Mouse (Mus musculus): ENCODE measurements around the gene Phf21a. TPM values are rescaled to one million over a fixed set of nuclear protein-coding genes. Genes with fewer than 3 reads are reported as not detected.

The Phf21a gene
- total RNA-seq, 1 experiment from 2014 or later: 68.1 TPM

DNA sequence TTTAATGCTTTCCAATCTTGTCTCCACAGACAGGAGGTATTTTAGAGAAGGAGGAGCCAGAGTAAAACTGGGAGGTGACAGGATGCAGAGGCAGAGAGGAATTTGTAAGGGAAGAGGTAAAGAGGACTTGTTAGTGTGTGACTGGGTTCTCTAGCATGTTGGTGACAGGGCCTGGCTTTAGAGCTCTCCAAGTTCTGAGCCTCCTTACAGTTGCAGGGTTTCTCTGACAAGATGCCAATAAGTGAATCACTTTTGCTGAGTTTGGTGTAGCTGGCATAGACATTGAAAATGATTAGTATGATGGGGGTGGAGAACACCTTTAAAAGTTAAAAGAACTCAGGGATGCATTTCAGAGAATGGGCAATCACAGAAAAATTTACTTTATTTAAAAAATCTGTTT lies 138.8 kb downstream of the Phf21a start:
- DNase-seq: no peak

DNA sequence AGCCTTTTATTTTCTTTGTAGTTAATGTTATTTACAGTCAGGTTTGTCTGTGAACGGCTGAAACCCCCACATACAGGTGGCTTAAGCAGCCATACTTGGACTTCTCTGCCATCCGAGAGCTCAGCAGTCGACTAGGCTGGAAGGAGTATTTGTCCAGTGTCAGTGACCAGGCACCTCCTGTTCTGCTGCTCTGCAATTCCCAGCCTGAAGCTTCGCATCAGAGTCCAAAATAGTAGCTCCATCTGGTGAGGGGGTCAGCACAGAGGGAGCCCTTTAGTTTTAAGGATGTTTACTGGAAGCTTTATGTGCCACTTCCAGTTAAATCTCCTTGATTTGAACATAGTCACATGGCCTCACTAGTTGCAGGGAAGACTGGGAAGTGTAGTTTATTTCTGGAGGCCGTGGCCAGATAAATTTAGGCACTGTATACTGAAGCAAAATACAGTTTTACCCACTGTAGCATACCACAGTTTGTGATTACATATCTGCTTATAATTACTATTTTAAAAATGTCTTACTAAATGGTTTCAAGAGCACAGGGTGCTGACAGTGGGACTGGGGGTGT lies 141.9 kb downstream of the Phf21a start:
- no peak for DNase-seq

DNA sequence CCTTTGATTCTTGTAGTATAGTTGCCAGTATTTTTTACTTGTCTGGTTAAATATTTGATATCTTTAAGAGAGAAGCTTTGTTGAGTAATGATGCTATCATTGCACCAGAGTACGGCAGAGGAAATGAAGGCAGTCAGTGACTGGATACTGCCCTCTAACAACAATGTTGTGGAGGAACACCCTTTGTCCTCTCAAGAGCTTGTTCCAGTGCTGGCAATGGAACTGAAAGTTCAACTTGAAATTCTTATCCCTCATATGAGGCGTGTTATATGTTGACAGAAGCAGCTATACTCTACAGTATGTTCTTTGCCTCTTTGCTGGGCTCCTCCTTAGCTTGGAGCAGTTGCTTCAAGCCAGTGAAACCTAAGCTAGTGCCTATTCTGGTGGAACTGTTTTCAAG lies 147.4 kb downstream of the Phf21a start:
- no peak for DNase-seq

DNA sequence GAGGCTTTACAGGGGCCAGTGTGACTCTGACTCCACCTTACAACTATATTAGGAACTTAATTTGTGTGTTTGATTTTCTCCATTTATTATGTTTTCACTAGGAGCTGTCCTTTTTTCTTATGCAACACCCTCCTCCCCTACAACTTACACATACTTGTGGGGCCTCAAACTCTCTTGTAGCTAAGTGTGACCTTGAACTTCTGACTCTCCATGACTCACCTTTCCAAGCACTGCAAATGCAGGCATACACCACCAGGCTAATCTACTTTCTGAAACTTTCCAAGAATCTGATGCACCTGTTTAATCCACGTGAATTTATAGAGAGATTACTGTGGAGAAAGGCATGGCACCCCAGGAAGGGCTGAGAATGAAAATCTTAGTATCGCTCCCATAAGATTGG lies 147.9 kb downstream of the Phf21a start:
- no peak for DNase-seq

DNA sequence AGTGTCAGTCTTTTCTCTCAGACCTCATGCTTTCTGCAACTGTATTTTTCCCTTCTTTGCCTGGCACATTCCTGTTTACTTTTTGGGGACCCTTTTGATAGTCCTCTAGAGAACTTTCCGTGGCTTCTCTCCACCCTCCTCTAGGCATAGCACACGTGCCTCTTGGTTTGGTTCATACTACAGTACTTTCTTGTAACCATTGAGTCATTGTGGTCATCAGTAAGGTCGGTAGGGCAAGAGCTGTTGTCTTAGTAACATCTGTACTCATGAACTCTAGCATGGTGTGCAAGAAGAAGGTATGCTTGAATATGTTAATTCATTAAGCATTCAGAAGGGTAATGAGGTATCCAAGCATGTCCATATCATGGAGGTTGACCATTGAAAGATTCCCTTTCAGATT lies 148.4 kb downstream of the Phf21a start:
- no peak for DNase-seq

DNA sequence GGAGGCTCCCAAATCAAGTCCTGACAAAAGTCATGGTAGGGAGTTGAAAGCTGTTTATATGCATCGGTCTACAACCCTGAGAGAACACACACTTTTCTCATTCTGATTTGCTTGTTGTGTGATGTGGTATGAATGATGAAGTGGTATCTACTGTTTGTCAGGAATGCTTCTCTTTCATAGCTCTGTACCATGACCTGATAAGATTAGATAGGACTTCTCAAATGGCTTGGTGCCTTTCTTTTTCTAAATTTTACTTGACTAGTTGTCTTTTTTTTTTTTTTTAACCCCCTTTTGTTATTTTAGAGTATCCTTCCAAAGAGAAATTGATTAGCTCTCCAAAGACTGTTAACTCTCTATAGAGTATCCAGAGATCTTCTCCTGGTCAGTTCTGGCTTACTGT lies 153.2 kb downstream of the Phf21a start:
- no peak for DNase-seq

DNA sequence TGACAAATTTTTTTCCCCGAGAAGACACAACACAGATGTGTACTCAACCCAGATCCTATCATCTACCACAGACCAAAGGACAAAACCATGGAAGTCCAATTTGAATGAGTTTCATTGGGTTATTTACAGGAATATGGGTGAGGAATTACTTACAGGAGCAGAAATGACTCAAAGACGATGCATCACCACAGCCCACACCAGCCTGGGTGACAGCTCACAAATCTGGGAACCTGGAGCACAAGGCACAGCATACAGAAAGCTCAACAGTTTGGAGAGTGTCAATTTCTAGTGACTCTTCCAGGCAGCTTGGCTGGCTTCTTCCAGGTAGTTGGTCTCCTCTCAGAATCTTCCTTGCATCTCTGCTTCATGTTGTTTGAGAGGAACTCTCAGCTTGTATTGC lies 154.8 kb downstream of the Phf21a start:
- DNase-seq: no peak

DNA sequence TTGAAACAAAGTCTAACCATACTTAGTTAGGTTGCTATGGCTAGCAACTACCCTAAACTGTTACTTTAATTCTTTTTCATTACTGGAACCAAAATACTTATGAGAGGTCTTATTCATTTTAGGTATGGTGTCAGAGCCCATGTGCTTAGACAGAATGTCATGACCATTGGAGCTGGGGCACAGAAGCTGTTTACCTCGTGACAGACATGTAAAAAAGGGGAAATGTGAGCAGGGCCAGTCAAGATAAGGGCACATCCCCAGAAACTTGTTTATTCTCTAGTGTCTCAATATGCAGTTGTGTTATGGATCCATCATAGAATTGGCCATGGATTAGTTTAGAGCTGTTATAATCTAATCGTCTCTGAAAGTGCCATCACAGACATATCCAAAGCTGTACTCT lies 157.6 kb downstream of the Phf21a start:
- DNase-seq: no peak

DNA sequence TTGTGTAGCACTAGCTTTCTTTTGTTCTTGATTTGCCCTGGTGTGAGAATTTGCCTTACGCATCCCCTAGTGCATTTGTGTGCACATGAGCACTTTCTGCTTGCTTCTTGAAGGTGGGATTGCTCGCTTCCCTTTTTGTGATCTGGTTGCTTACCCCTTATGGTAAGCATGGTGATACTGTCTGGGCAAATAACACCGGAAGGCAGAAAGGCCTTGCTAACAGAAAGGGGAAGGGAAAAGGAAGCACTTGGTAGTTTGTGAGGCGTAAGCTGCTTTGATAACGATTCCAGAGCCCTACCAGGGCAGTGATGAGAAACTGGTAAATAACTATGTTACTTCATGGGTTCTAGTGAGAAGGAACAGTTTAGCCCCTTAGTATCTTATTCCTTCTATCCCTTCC lies 160.9 kb downstream of the Phf21a start:
- no peak for DNase-seq

DNA sequence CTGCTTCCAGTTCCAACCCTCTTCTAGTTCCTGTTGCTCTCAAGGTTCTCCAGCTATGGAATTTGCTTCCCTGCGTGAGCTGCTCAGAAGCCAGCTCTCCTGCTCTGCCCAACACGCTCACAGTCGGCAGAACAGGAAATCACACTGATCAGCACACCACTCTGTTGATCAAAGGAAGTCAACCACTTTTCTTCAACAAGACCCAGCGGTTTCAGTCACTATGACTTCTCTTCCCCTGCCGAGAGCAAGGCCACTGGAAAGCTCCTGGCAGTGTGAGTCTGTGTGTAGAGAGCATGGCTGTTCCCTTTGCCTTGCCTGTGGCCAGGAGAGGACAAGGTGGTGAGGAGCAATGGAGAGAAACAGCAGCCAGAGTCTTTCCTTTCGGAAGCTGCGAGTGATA lies 163.2 kb downstream of the Phf21a start:
- no peak for DNase-seq

DNA sequence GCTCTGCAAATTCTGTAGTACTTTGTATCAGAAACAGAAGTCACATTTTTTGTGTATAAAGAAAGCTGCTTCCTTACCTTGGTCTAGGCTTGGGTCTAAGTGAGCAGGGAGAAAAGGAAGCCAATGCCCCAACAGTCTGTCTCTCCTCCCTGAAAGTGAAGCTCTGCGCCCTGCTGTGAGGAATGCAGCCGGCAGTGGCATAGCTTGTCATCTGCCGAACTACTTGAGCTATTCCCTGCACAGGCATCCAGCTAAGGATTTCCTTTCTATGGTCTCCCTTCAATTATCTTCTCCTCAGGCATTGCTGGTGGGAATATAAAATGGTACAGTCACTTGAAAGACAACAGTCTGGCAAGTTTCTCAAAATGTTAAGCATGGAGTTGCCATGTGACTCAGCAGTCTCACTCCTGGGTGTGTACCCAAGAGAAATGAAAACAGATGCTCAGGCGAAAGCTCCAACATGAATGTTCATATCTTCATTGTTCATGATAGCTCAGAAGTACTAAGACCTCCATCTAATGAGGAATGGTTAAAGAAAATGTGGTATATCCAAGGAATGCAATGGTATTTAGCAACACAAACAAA lies 164.5 kb downstream of the Phf21a start:
- DNase-seq: no peak

DNA sequence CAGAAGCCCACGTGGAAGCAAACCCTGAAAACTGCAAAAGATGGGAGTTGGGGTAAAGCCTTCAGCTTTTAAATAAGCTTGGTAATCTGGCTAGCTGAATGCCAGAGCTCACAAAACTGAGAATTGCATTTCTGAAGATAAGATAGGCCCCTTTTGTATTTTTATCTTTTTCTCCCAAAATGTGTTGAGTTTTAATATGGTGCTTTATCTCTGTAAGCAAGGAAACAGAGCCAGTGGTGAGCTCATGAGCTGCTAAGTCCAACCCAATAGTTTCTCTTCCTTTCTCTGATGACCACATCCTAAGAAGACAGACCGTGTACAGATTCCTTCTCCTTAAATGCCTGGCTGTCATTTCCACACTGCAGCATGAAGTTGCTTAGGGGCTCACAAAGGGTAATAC lies 167.0 kb downstream of the Phf21a start:
- DNase-seq: no peak

DNA sequence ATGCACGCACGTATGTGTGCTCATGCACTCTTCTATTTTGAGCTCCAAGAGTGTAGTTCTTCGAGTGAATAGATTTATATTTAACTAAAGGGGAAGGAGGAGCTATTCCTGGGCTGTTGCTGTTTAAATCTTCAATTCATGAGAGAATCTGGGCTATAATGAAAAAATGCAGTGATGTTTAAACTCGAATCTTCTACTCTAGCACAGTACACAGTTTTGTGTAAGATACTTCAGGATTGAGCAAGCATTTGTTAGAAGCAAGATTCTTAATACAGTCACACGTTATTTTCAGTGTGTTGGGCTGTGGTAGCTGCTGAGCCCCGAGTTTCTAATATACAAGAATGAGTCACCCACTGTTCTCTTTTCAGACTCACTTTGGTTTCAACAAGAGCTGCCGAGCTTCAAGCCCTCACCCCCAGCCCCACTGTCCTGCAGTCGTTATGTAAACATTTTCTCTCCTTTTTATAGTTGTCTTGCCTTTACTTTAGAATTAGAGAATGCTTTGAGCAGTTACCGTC lies 173.2 kb downstream of the Phf21a start:
- no peak for DNase-seq

DNA sequence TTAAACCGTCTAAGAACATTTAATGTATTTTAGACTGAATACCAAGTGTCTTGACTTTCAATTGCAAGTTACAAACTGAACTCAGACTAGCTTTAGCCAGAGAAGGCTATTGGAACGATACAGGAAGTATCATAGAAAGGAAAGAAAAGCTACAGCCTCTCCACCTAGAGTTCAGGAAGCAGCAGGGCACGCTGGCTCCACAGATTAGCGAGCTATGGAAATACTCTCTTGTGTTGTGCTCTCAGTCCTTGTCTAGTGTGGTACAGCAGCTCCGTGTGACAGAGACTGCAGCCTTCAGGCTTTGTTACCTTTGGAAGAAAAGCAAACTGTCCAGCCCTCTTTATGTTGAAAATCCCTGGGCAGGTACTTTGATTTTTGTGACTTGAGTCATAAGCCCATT lies 176.3 kb downstream of the Phf21a start:
- no peak for DNase-seq

DNA sequence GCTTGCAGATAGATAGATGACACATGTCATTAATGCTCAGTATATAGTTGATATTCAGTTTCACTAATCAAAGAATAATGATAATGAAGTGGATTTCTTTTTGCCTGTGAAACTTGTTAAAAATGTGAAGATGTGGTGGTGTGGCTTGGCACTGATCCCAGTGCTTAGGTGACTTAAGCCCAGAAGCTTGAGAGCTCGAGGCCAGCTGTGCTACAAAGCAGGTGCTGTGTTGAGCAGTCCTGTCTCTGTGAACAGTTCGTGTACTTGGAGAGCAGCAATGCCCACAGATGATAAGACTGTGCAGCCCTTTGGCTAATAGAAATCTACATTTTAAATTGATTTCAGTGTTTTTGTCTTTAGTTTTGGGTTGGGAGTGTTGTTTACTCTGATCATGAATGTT lies 179.6 kb downstream of the Phf21a start:
- no peak for DNase-seq

DNA sequence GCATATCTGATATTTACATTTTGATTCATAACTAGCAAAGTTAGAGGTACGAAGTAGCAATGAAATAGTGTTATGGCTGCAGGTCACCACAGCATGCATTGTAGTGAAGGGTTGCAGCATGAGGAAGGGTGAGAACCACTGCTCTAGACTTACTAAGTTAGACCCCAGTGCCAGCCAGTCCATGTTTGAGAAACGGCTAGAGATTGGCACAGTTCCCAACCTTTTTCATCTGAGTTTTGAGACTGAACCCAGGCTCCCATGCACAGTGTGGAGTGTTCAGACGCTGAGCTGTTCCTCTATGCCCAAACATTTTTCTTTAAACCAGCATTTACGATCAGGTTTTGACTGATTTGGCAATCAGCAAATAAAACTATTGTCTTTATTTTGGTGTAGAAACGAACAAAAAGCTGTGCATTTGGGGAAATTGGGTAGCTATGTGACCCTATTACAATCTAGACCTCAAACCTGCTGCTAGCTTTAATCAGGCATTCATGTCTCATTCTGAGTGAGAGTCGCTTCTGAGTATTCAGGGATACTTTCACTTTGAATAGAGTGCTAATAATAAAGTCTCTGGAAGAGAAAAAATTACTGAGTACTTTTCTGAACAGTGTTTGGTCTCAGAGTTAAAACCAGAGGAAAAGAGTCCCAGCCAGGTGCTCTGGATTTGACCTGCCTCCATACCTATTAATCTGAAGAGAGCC lies 180.3 kb downstream of the Phf21a start:
- no peak for DNase-seq

DNA sequence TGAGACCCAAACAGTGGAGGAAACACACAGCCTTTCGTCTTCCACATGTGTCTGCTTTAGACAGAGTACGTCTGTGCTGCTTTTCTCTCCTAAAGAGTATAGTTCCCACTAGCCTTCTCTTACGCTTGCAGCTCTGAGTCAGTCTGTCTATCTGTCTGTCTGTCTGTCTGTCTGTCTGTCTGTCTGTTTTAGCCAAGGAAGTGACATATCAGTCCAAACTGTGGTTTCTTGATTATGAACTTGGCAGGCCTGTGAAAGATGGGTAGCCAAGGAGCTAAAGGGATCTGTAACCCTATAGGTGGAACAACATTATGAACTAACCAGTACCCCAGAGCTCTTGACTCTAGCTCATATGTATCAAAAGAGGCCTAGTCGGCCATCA lies 180.9 kb downstream of the Phf21a start:
- DNase-seq: no peak

DNA sequence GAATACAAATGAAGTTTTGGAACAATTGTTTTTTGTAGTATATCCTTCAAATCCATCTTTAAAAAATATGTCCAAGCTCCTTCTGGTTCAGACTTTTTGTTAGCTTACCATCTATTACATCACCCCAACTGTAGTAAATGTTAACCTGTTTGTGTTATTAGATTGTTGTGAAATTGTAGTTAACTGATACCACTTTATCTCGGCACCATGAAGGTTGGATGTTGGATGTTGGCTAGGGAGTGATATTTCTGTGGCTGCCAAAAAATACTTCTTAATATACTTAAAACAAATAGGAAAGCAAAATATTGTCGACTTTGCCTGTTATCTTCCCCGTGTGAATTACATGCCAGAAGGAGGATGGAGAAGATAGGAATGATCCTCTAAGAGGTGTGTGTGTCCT lies 184.9 kb downstream of the Phf21a start:
- no peak for DNase-seq

DNA sequence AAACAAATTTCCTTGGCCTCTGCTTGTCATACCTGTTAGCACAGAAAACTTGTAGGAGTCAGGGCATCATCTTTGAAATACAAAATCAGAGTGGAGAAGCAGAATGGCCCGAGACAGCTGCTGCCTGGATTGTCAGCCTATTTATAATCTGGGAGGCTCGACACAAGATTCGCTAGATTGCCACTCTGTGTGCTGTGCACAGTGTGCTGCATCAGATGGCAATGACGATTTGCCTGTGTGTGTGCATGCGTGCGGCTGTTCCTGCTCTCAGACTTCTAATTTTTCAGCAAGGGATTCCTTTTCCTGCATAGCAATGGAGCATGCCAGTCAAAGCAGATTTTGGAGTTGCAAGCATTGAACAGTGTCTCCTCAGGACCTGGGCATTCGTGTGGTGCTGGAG lies 185.7 kb downstream of the Phf21a start:
- no peak for DNase-seq

DNA sequence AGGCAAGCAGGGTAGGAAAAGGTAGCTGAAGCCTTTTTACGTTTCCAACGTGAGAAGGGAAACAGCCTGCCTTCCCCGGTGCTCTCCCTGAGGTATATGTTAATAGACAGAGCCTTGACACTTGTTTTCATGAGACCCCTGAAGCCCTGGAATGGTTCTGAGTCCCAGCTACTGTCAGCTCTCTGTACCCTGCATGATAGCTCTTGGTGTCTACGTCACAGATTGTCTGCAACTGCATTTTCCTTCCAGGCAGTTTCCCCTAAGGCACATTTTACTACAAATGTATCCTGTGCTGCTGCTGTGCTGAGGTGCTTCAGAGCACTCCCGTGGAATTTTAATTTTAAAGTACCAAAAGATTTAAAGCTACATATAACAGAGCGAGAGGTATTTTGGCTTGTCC lies 186.5 kb downstream of the Phf21a start:
- no peak for DNase-seq

DNA sequence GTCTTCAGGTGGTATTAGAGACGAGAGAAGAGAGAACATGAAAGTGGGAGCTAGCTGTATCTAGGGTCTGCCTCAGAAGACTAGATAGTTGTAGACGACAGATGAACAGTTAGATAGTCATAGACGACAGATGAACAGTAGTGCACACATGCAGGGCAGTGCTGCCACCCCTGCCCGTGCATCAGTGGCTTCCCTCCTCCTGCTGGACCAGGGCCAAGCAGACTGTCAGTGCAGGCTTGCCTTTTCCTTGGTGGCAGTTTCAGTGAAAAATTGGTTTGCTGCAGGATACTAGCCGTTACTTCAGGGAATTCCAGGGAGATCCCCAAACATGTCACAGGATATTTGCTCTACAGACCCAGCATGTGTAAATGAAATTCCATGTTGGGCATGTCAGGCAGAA lies 192.7 kb downstream of the Phf21a start:
- peak; percentile 52 for DNase-seq

DNA sequence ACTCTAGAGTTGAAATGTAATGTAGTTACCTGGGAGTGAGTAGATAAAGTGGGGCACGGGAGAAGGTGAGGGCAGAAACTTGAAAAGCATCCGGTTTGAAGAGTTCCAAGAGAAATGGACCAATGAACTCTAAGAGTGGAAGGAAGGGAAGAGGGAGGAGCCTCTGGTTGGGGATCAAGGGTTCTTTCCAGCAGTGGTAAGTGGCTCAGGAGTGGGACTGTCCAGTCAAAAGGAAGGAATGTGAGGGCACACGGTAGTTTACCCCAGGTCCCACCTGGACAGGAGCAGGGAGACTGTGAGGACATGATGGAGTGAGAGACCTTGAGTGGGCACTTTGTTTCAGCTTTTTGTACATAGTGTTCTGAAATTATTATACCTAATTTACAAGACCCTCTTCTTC lies 196.4 kb downstream of the Phf21a start:
- no peak for DNase-seq

DNA sequence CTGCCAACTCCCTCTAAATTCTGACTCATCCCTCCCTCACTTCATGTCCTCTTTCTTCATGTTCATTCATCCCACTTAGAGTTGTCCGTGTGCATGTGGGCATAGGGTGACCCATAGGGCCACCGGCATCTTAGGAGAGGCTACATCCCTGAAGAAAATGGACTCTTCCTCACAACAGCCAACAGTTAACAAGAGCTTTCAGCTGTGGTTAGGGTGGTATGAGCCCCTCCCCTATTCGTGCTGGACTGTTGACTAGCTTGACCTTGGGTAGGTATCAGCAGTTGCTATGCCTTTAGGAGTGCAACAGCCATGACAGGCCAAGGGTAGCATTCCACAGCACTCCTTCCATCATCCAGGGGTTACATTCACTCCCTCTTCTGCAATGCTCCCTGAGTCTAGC lies 198.6 kb downstream of the Phf21a start:
- DNase-seq: peak; percentile 18

DNA sequence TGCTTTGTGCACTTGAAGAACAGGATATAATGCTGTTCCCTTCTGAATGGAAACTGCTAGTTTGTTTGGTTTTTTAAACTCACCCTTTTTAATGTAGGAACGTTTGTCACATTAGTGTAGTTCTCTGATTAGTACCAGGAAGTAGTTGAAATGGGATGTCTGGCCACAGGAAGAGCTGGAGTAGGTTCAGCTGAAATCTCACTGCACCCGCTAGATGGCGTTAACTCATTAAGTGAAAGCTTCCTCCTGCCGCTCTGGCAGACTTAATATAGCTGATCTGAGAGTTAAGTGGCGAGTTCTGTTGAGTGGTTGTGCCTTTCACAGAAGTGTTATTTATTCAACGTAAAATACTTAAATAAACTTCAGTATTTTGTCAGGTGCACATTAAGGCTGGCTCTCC lies 203.5 kb downstream of the Phf21a start:
- DNase-seq: peak; percentile 86
